Mouse (Mus musculus) G1E (cell line): ENCODE measurements around the gene Emx2. TPM values are rescaled to one million over a fixed set of nuclear protein-coding genes. Genes with fewer than 3 reads are reported as not detected.

Source experiments
- ATAC-seq: 2 replicates; pipeline ENCODE4 v1.8.0; 2016; ENCODE audit warnings: mild to moderate bottlenecking; ENCODE audit not compliant: insufficient number of reproducible peaks, poor library complexity, low FRiP score, severe bottlenecking; ENCODE audit errors: extremely low read depth
- DNase-seq: peaks from one replicate; pipeline ENCODE4 v3.0.0; 2012; ENCODE audit warnings: low spot score
- H3K27me3 ChIP-seq: 2 replicates; pipeline ENCODE4 v1.6.1; 2012; ENCODE audit warnings: mild to moderate bottlenecking, low read length, inconsistent platforms; ENCODE audit not compliant: insufficient read depth
- H3K36me3 ChIP-seq: replicated peaks from 2 replicates; pipeline ENCODE3; 2012; ENCODE audit warnings: mild to moderate bottlenecking, inconsistent platforms
- H3K4me1 ChIP-seq: 2 replicates; pipeline ENCODE4 v1.6.1; 2012; ENCODE audit warnings: low read depth, low read length, inconsistent platforms, mixed read lengths; ENCODE audit not compliant: insufficient read depth
- H3K4me3 ChIP-seq: 2 replicates; pipeline ENCODE4 v1.5.1; 2012; ENCODE audit warnings: low read depth, mild to moderate bottlenecking, inconsistent platforms, low read length, moderate library complexity, mixed read lengths
- H3K9me3 ChIP-seq: replicated peaks from 2 replicates; pipeline ENCODE4 v1.6.1; 2012; ENCODE audit warnings: inconsistent platforms
- CTCF ChIP-seq: IDR thresholded peaks from 2 replicates; pipeline ENCODE4 v1.5.1; 2012; ENCODE audit warnings: low read depth, low read length, inconsistent platforms, mixed read lengths
- GATA1 ChIP-seq: IDR thresholded peaks from 2 replicates; pipeline ENCODE4 v1.6.1; 2012; ENCODE audit warnings: borderline replicate concordance, low read length, inconsistent platforms, mixed read lengths
- GATA2 ChIP-seq: IDR thresholded peaks from 2 replicates; pipeline ENCODE4 v1.6.1; 2012; ENCODE audit warnings: low read depth, low read length, inconsistent platforms, borderline replicate concordance
- POLR2AphosphoS5 ChIP-seq: IDR thresholded peaks from 2 replicates; pipeline ENCODE4 v1.6.1; 2012; ENCODE audit warnings: low read depth, low read length, inconsistent platforms; ENCODE audit not compliant: insufficient replicate concordance
- TAL1 ChIP-seq: conservative IDR thresholded peaks from 2 replicates; pipeline ENCODE4 v1.6.1; 2012; ENCODE audit warnings: low read depth, low read length, inconsistent platforms, mixed read lengths
- polyA plus RNA-seq: library from polyadenylated mRNA; stranded (reverse); fragments of >175 nt; gene quantifications from 2 replicates; pipeline ENCODE4 v1.2.3, GENCODE M21; 2012
- total RNA-seq, 2 experiments: library from RNA; stranded (forward) in 1 of 2; stranded (reverse) in 1 of 2; fragments of 200-1000 nt in 1 of 2; fragments of >200 nt in 1 of 2; fragmentation: Nextera tagmentation in 1 of 2; gene quantifications; 2 replicates each; pipeline ENCODE4 v1.2.3; 2014 to 2017

The Emx2 gene
- total and polyA plus RNA-seq, 3 experiments = 4.7 TPM; not detected in 2

- ATAC-seq (no peak), DNase-seq (no peak)
- H3K27me3 ChIP-seq = peaks cover 33% of the 10 kb centered on the region
- no peaks in the 10 kb centered on the region for H3K36me3 ChIP-seq
- no peak overlapping the region for H3K4me3 ChIP-seq
- TF ChIP-seq TAL1 (no peak), GATA1 (no peak), POLR2AphosphoS5 (no peak)
- H3K9me3 ChIP-seq = no peaks in the 10 kb centered on the region
- no peaks in the 10 kb centered on the region for H3K4me1 ChIP-seq
Measured at GRCm38 (mm10) chr19:59470074-59470630, 12.0 kb downstream of the Emx2 start.

GRCm38 (mm10) chr19:59470913-59471312 lies 12.7 kb downstream of the Emx2 start:
- TF ChIP-seq CTCF (no peak), POLR2AphosphoS5 (no peak), TAL1 (no peak), GATA1 (no peak), GATA2 (no peak)
- no peak for ATAC-seq
- DNase-seq = no peak
- peaks cover 33% of the 10 kb centered on the region for H3K27me3 ChIP-seq
- H3K9me3 ChIP-seq = no peaks in the 10 kb centered on the region
- no peaks in the 10 kb centered on the region for H3K36me3 ChIP-seq
- H3K4me1 ChIP-seq = no peaks in the 10 kb centered on the region
- H3K4me3 ChIP-seq = no peak overlapping the region

- no peak for TF ChIP-seq GATA2
- TF ChIP-seq GATA1 = no peak
- TF ChIP-seq TAL1 = no peak
- no peak for TF ChIP-seq POLR2AphosphoS5
- DNase-seq (no peak), ATAC-seq (no peak)
- no peak overlapping the region for H3K4me3 ChIP-seq
- H3K27me3 ChIP-seq = peaks cover 15% of the 10 kb centered on the region
- no peaks in the 10 kb centered on the region for H3K36me3 ChIP-seq
- no peaks in the 10 kb centered on the region for H3K4me1 ChIP-seq
- H3K9me3 ChIP-seq = no peaks in the 10 kb centered on the region
Measured at GRCm38 (mm10) chr19:59472844-59473243, 14.7 kb downstream of the Emx2 start.

- no peak overlapping the region for H3K4me3 ChIP-seq
- peaks cover 3% of the 10 kb centered on the region; the same call in 1 of the 2 replicates for H3K27me3 ChIP-seq
- ATAC-seq (no peak), DNase-seq (no peak)
- no peaks in the 10 kb centered on the region for H3K36me3 ChIP-seq
- no peaks in the 10 kb centered on the region for H3K9me3 ChIP-seq
- TF ChIP-seq TAL1 = no peak
- TF ChIP-seq GATA2 = no peak
- no peak for TF ChIP-seq GATA1
- no peak for TF ChIP-seq CTCF
- TF ChIP-seq POLR2AphosphoS5 = no peak
- no peaks in the 10 kb centered on the region for H3K4me1 ChIP-seq
Measured at GRCm38 (mm10) chr19:59479912-59480311, 21.7 kb downstream of the Emx2 start.

GRCm38 (mm10) chr19:59480563-59480962 lies 22.4 kb downstream of the Emx2 start:
- DNase-seq (no peak), ATAC-seq (no peak)
- TF ChIP-seq GATA1 (no peak), GATA2 (no peak), POLR2AphosphoS5 (no peak), TAL1 (no peak)
- H3K27me3 ChIP-seq = peaks cover 3% of the 10 kb centered on the region; the same call in 1 of the 2 replicates
- H3K36me3 ChIP-seq = no peaks in the 10 kb centered on the region
- no peak overlapping the region for H3K4me3 ChIP-seq
- no peaks in the 10 kb centered on the region for H3K9me3 ChIP-seq
- no peaks in the 10 kb centered on the region for H3K4me1 ChIP-seq

DNA sequence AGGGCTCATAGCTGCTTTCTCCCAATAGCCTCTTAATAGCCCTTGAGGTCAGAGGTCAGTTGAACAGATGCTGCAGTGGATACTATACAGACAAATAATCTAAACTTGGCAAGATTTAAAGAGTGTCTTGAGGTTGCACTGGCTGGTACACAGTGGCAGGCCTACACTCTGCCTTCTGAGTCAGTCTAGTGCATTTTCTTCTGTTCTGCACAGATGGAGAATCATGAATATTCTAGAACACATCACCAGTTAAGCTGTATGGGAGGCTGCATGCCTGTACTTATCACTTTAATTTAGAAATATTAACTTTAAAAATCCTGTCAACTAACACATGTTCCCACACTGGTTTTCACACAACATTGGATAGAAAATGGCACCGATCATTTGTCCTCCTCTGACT lies 34.1 kb downstream of the Emx2 start:
- Histone ChIP-seq H3K4me1 (no peaks in the 10 kb centered on the region), H3K27me3 (no peaks in the 10 kb centered on the region; the same call in 1 of the 2 replicates), H3K36me3 (no peaks in the 10 kb centered on the region), H3K4me3 (no peak overlapping the region), H3K9me3 (no peaks in the 10 kb centered on the region)
- no peak for ATAC-seq
- no peak for TF ChIP-seq POLR2AphosphoS5
- TF ChIP-seq CTCF = no peak
- TF ChIP-seq GATA1 = no peak
- no peak for TF ChIP-seq GATA2
- TF ChIP-seq TAL1 = no peak
- no peak for DNase-seq

DNA sequence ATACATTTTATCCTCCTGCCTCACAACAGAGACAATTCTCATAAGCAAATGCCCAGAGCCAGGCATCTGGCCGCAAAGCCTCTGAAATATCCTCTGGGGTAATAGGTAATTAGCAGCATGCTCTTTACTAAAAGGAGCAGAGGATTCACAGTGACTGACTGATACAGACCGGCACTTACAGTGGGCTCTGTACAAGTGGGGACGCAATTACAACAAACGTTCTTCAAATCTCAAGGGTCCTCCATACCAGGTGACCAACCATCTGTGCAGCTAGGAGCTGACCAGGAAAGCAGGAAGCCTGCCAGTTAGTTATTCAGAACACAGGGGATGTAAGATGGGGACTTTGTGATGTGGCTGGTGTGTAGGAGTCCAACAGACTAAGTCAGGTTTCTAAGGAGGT lies 38.7 kb downstream of the Emx2 start:
- no peaks in the 10 kb centered on the region for H3K4me1 ChIP-seq
- TF ChIP-seq GATA1 = no peak
- no peak for ATAC-seq
- DNase-seq = no peak
- no peaks in the 10 kb centered on the region for H3K36me3 ChIP-seq
- H3K9me3 ChIP-seq = no peaks in the 10 kb centered on the region
- no peaks in the 10 kb centered on the region; the same call in 1 of the 2 replicates for H3K27me3 ChIP-seq
- no peak overlapping the region for H3K4me3 ChIP-seq
